Mouse (Mus musculus): Measurements from ENCODE around the gene Pkp1. TPM values are rescaled to one million over a fixed set of nuclear protein-coding genes. Genes with fewer than 3 reads are reported as not detected.

Gene Pkp1
- polyA plus RNA-seq, 1 experiment: 40.6 TPM

DNA sequence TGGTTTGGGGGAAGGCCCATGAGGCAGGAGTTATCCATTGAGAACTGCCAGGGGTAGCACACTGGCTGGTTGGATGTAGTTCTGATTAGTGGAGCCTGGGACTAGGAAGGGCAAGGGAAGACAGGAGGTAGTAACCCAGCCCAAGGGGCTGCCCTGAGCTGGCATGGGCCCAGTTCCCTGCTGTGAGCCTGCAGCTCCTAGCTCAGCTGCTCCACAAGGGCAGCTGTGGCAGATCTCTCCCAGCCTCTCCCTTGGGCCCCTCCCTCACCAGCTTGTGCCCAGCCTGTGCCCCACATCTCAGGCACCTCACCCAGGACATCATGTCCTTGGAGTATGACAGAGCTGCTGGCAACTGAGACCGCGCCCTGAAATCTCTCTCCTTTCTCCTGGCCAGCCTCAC lies 24.7 kb upstream of the Pkp1 start:
- H3K4me3 ChIP-seq (replicated peaks; ENCODE audit: extremely low read depth, low read depth, low read length): no peak overlapping the region
- no peak for DNase-seq
- no peak for TF ChIP-seq POLR2A (IDR thresholded peaks at IDR 0.05; ENCODE audit: borderline replicate concordance, extremely low read depth, low read depth, low read length)
- no peak for TF ChIP-seq CTCF (IDR thresholded peaks at IDR 0.05; ENCODE audit: insufficient read depth, low read length)
- WGBS: 94% methylated on average over 2 of the region's 2 CpGs
- H3K4me1 ChIP-seq (ENCODE audit: control insufficient read depth, insufficient read depth, low read length): no peaks in the 10 kb centered on the region

DNA sequence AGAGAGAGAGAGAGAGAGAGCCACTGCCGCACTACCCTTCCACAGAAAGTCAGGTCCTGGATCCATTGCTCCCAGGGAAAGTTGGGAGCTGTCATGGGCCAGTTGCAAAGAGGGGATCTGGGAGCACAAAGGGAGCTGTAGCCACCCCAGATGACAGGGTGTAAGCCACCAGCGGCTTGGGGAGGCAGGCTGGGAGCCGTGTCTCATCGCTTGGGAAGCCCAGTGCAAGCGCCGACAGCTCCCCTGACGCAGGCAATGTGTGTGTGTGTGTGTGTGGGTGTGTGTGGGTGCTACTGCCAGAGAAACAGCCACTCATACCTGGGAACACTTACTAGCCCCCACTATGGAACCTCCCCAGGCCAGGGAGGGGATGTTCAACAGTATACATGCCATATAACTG lies 23.1 kb upstream of the Pkp1 start:
- Histone ChIP-seq H3K4me3 (replicated peaks; ENCODE audit: extremely low read depth, low read depth, low read length) (no peak overlapping the region), H3K4me1 (ENCODE audit: control insufficient read depth, insufficient read depth, low read length) (no peaks in the 10 kb centered on the region)
- no peak for TF ChIP-seq POLR2A (IDR thresholded peaks at IDR 0.05; ENCODE audit: borderline replicate concordance, extremely low read depth, low read depth, low read length)
- no peak for TF ChIP-seq CTCF (IDR thresholded peaks at IDR 0.05; ENCODE audit: insufficient read depth, low read length)
- DNase-seq: no peak
- WGBS: 32% methylated on average over 7 of the region's 7 CpGs

DNA sequence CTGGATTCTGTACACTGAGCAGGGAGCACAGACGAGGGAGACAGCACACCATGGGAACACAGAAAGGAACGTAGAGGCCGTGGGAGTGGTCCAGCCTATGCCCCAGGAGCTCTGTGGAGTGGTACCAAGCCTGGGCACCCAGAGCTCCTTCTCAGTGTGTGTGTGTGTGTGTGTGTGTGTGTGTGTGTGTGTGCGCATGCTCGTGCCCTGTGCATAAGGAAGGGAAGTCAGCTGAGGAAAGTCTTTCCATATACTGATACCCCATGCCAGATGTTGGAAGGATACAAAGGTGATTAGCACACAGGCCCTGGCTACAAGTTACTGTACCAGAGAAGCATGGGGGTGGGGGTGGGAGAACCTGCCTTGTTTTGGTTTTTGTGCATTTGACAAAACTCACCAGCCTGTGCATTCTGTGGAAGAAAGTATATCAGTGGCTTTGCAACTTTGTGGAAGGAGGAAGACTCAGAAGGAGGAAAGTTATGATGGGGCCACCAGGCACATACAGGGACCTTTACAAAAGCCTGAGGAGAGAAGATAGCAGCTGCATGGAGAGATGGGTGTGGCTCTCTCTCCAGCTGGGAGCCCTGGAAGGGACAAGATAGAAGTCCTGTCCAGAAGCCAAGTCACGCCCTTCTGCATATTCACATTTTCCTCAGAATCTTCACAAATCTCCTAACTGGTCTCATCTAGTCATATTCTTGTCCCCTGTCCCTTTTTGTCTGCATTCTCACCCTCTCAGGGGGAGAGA lies 22.4 kb upstream of the Pkp1 start:
- 66% methylated on average over 6 of the region's 6 CpGs for WGBS
- DNase-seq: no peak
- Histone ChIP-seq H3K4me3 (replicated peaks; ENCODE audit: extremely low read depth, low read depth, low read length) (no peak overlapping the region), H3K4me1 (ENCODE audit: control insufficient read depth, insufficient read depth, low read length) (no peaks in the 10 kb centered on the region)
- TF ChIP-seq CTCF (IDR thresholded peaks at IDR 0.05; ENCODE audit: insufficient read depth, low read length) (no peak), POLR2A (IDR thresholded peaks at IDR 0.05; ENCODE audit: borderline replicate concordance, extremely low read depth, low read depth, low read length) (no peak)

DNA sequence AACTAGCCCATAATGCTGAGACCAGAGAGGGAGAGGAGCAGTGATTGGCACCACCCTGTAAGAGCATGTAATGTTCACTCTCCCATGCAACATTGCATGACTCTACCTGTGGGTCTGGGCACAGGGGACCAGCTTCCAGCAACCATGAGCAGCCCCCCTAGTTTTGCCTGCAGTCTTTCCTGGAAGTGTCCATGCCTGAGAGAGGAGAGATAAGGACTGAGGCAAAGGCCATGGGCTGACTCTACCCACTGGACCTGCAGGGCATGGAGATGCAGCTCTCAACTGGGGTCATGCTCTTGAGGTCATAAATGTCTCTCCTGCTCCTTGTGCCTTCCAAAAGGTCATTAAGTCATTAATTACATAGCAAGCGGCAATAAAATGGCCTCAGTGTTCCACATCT lies 17.1 kb upstream of the Pkp1 start:
- Histone ChIP-seq H3K4me3 (replicated peaks; ENCODE audit: extremely low read depth, low read depth, low read length) (no peak overlapping the region), H3K4me1 (ENCODE audit: control insufficient read depth, insufficient read depth, low read length) (no peaks in the 10 kb centered on the region)
- no peak for DNase-seq
- WGBS: 83% methylated on average over 1 of the region's 1 CpGs
- TF ChIP-seq POLR2A (IDR thresholded peaks at IDR 0.05; ENCODE audit: borderline replicate concordance, extremely low read depth, low read depth, low read length) (no peak), CTCF (IDR thresholded peaks at IDR 0.05; ENCODE audit: insufficient read depth, low read length) (no peak)

DNA sequence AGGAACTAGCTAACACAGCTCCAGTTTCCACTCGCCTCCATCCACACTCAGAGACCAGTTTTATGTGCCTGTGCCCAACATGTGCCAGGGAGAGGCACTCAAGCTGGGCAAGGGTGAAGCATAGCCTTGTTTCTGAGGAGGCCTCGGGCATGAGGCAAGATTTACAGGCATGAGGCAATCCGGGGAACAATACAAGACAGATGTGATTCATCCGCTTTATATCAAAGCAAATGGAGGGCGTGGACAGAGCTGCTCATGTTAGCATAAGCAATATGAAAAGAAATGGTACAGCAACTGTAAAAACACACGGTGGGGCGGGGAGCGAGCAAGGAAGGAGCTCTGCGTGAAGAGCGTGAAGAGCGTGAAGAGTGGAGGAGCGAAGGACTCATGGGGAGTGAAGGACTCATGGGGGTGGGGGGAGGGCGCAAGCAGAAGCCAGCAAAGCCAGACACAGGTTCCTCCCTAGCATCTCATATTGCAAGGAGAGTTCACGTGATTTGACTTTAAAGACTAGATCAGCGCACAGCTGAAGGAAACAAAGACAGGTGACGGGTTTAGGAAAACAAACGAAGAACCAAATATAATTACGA lies 14.8 kb upstream of the Pkp1 start:
- DNase-seq: no peak
- 64% methylated on average over 18 of the region's 18 CpGs for WGBS
- no peak for TF ChIP-seq POLR2A (IDR thresholded peaks at IDR 0.05; ENCODE audit: borderline replicate concordance, extremely low read depth, low read depth, low read length)
- no peak for TF ChIP-seq CTCF (IDR thresholded peaks at IDR 0.05; ENCODE audit: insufficient read depth, low read length)
- Histone ChIP-seq H3K4me1 (ENCODE audit: control insufficient read depth, insufficient read depth, low read length) (no peaks in the 10 kb centered on the region), H3K4me3 (replicated peaks; ENCODE audit: extremely low read depth, low read depth, low read length) (no peak overlapping the region)

DNA sequence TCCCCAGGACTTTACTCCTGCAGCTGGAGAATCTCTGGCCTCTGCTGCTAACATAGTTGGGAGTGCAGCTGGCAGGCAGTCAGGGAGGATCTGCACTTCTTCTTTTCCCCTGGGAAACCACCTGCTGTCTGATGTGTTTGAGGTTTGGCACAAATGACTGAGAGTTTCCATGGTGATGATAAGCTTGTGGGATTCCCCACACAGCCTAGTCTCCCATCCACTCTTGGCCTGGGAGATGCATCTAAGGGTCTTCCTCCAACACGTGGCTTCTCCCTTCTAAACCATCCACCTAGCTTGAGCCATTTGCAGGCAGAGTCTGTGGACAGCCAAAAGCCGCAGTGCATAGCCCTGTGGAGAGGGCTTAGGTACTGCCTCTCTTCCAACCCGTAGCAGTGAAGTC lies 10.9 kb upstream of the Pkp1 start:
- Histone ChIP-seq H3K4me3 (replicated peaks; ENCODE audit: extremely low read depth, low read depth, low read length) (no peak overlapping the region), H3K4me1 (ENCODE audit: control insufficient read depth, insufficient read depth, low read length) (no peaks in the 10 kb centered on the region)
- 57% methylated on average over 3 of the region's 3 CpGs for WGBS
- TF ChIP-seq POLR2A (IDR thresholded peaks at IDR 0.05; ENCODE audit: borderline replicate concordance, extremely low read depth, low read depth, low read length): no peak
- no peak for TF ChIP-seq CTCF (IDR thresholded peaks at IDR 0.05; ENCODE audit: insufficient read depth, low read length)
- DNase-seq: no peak

DNA sequence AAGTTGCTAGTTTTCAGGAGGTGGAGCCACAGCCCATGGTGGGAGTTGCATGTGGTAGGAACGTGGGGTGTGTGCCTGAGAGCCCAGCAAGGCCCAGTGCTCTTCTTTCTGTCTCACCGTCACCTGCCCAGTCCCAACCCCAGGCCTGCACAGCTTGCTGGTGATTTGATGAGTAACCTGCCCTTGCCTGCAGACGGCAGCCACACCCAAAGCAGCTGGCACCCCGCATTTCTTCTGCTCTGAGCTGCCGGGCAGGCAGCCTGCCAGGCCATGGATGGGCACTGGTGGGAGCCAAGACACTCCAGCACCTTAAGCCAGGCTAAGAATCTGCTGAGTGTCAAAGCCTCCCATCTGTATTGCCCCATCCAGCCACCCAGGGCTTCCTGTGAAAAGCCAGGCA lies 6.8 kb upstream of the Pkp1 start:
- WGBS: 60% methylated on average over 5 of the region's 5 CpGs
- no peak overlapping the region for H3K4me3 ChIP-seq (replicated peaks; ENCODE audit: extremely low read depth, low read depth, low read length)
- no peak for DNase-seq
- H3K4me1 ChIP-seq (ENCODE audit: control insufficient read depth, insufficient read depth, low read length): no peaks in the 10 kb centered on the region
- TF ChIP-seq POLR2A (IDR thresholded peaks at IDR 0.05; ENCODE audit: borderline replicate concordance, extremely low read depth, low read depth, low read length) (no peak), CTCF (IDR thresholded peaks at IDR 0.05; ENCODE audit: insufficient read depth, low read length) (no peak)

DNA sequence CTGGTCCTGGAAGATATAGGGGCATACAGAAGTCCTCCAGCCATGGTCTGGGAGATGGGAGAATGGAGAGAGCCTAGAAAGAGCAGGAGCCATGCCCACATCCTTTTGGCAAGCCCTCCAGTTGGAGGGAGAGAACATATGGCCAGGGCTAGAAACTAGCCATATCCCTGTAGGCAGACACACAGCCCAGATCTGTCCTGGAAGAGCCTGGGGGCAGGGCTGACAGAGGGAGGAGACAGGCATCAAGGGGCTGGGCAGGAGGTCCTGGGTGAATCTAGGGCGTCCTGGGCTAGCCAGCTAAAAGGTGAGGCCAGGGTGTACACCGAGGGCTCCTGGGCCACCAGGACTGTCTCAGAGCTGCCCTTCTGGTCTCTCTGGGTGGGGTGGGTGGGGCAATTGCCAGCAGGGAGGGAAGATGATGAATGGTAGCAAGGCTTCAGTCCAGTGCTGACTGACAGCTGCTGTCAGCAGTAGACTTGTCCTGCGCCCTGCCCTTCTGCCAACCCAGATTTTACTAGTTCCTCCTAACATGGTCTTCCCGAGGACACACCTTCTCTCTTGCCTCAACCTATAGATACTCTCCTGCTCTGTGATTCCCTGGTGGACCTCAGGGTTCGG lies 5.5 kb upstream of the Pkp1 start:
- no peak for DNase-seq
- TF ChIP-seq CTCF (IDR thresholded peaks at IDR 0.05; ENCODE audit: insufficient read depth, low read length) (no peak), POLR2A (IDR thresholded peaks at IDR 0.05; ENCODE audit: borderline replicate concordance, extremely low read depth, low read depth, low read length) (no peak)
- no peak overlapping the region for H3K4me3 ChIP-seq (replicated peaks; ENCODE audit: extremely low read depth, low read depth, low read length)
- 54% methylated on average over 5 of the region's 5 CpGs for WGBS
- no peaks in the 10 kb centered on the region for H3K4me1 ChIP-seq (ENCODE audit: control insufficient read depth, insufficient read depth, low read length)

DNA sequence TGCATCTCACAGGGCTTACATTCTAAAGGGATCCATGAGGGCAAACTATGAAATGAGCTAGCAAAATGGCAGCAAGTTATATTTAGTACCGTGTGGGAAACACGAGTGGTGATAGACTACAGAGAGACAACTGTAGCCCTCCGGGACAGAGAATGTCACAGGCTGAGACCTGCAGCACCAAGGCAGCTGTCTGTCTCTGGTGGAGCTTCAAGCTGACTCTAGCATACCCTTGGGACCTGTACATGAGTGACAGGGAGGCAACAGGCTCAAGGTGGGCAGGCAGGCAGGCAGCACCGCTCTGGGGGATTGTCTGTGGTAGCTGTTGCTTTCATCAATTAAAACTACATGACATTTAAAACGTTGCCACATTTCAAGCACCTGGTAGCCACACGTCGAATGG lies 4.2 kb upstream of the Pkp1 start:
- WGBS: 75% methylated on average over 7 of the region's 7 CpGs
- TF ChIP-seq POLR2A (IDR thresholded peaks at IDR 0.05; ENCODE audit: borderline replicate concordance, extremely low read depth, low read depth, low read length): no peak
- Histone ChIP-seq H3K4me1 (ENCODE audit: control insufficient read depth, insufficient read depth, low read length) (no peaks in the 10 kb centered on the region), H3K4me3 (replicated peaks; ENCODE audit: extremely low read depth, low read depth, low read length) (no peak overlapping the region)
- no peak for DNase-seq

DNA sequence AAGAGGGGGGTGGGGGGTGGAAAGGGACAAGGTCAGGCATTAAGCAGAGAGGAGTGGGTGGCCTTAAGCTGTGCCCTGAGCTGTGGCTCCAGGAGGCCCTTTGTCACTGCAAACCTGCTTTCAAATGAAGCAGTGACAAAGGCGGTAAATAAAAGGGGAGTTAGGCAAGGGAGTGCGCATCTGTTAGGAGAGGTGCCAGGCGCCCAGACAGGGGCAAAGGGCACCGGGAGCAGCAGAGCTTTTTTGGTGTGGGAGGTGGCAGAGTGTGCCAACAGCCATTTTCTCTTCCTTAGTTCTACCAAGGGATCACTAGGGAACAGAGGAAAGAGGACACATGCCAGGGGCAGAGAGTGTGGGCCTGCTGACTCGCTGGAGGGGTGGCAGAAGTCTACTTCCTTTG lies 1.8 kb downstream of the Pkp1 start:
- Histone ChIP-seq H3K4me3 (replicated peaks; ENCODE audit: extremely low read depth, low read depth, low read length) (no peak overlapping the region), H3K4me1 (ENCODE audit: control insufficient read depth, insufficient read depth, low read length) (no peaks in the 10 kb centered on the region)
- no peak for DNase-seq
- TF ChIP-seq POLR2A (IDR thresholded peaks at IDR 0.05; ENCODE audit: borderline replicate concordance, extremely low read depth, low read depth, low read length) (no peak), CTCF (IDR thresholded peaks at IDR 0.05; ENCODE audit: insufficient read depth, low read length) (no peak)
- 25% methylated on average over 5 of the region's 5 CpGs for WGBS
